Mouse (Mus musculus) kidney, embryonic 15.5 days (tissue): ENCODE measurements around the gene Iqcc. TPM values are rescaled to one million over a fixed set of nuclear protein-coding genes. Genes with fewer than 3 reads are reported as not detected.
A peak's percentile ranks its signal among the peaks of the same experiment; 100 is the strongest.

Experiments
- ATAC-seq: fragments of 200-750 bp; cut with Nextera tagmentation; replicated peaks from 2 replicates; pipeline ENCODE4 v1.8.0; 2017; ENCODE audit warnings: moderate TSS enrichment; ENCODE audit not compliant: low FRiP score
- H3K27ac ChIP-seq: fragments of 300-500 bp; sonication (generic); 2 replicates; pipeline ENCODE4 v1.5.1; 2015; ENCODE audit warnings: mild to moderate bottlenecking, inconsistent platforms
- H3K27me3 ChIP-seq: fragments of 300-500 bp; sonication (generic); 2 replicates; pipeline ENCODE4 v1.6.1; 2015; ENCODE audit warnings: inconsistent platforms
- H3K36me3 ChIP-seq: fragments of 300-500 bp; sonication (generic); 2 replicates; pipeline ENCODE4 v1.6.1; 2015; ENCODE audit warnings: inconsistent platforms
- H3K4me1 ChIP-seq: fragments of 300-500 bp; sonication (generic); 2 replicates; pipeline ENCODE4 v1.6.1; 2015; ENCODE audit warnings: inconsistent platforms
- H3K4me2 ChIP-seq: fragments of 300-500 bp; sonication (generic); 2 replicates; pipeline ENCODE4 v1.6.1; 2015; ENCODE audit warnings: moderate library complexity, mild to moderate bottlenecking, inconsistent platforms
- H3K4me3 ChIP-seq: fragments of 300-500 bp; sonication (generic); replicated peaks from 2 replicates; pipeline ENCODE4 v1.5.1; 2015; ENCODE audit warnings: mild to moderate bottlenecking, inconsistent platforms
- H3K9ac ChIP-seq: fragments of 300-500 bp; sonication (generic); 2 replicates; pipeline ENCODE4 v1.6.1; 2015; ENCODE audit warnings: mild to moderate bottlenecking, inconsistent platforms
- H3K9me3 ChIP-seq: fragments of 300-500 bp; sonication (generic); replicated peaks from 2 replicates; pipeline ENCODE4 v1.6.1; 2016; ENCODE audit warnings: inconsistent platforms
- WGBS: fragments of 180-500 bp; shearing (Covaris S2); methylation state at CpG from one replicate; pipeline ENCODE4 v1.1.7; 2015; ENCODE audit warnings: mixed read lengths; 5-methylcytosine and 5-hydroxymethylcytosine counted together
- polyA plus RNA-seq: library from polyadenylated mRNA; unstranded; fragments of >200 nt; fragmentation: Nextera tagmentation; extraction: Ambion mirVana; gene quantifications from 2 replicates; pipeline ENCODE4 v1.2.1, GENCODE M21; 2015

The Iqcc gene
- polyA plus RNA-seq, 1 experiment from 2014 or later: 29.4 TPM

GRCm38 (mm10) chr4:129633852-129634251 is 15.0 kb upstream of the Iqcc start:
- H3K4me3 ChIP-seq: no peak overlapping the region
- WGBS: 96% methylated on average over 6 of the region's 6 CpGs
- H3K36me3 ChIP-seq: peaks cover 98% of the 10 kb centered on the region
- H3K27me3 ChIP-seq: no peaks in the 10 kb centered on the region
- H3K9ac ChIP-seq: no peak overlapping the region
- H3K9me3 ChIP-seq: no peaks in the 10 kb centered on the region
- ATAC-seq: no peak
- no peak overlapping the region for H3K4me2 ChIP-seq
- H3K4me1 ChIP-seq: peaks cover 15% of the 10 kb centered on the region
- no peak overlapping the region for H3K27ac ChIP-seq

- Histone ChIP-seq H3K4me1 (peaks cover 5% of the 10 kb centered on the region; the same call in 1 of the 2 replicates), H3K4me2 (no peak overlapping the region), H3K36me3 (peaks cover 100% of the 10 kb centered on the region), H3K27ac (no peak overlapping the region), H3K9me3 (no peaks in the 10 kb centered on the region), H3K27me3 (no peaks in the 10 kb centered on the region), H3K9ac (no peak overlapping the region), H3K4me3 (no peak overlapping the region)
- 89% methylated on average over 12 of the region's 12 CpGs for WGBS
- no peak for ATAC-seq
Observed at GRCm38 (mm10) chr4:129631867-129632266, 13.0 kb upstream of the Iqcc start.

GRCm38 (mm10) chr4:129630944-129631343 is 12.0 kb upstream of the Iqcc start:
- Histone ChIP-seq H3K9me3 (no peaks in the 10 kb centered on the region), H3K4me1 (peaks cover 9% of the 10 kb centered on the region; the same call in 1 of the 2 replicates), H3K27me3 (no peaks in the 10 kb centered on the region), H3K9ac (no peak overlapping the region), H3K27ac (no peak overlapping the region), H3K4me2 (no peak overlapping the region), H3K4me3 (no peak overlapping the region), H3K36me3 (peaks cover 99% of the 10 kb centered on the region)
- WGBS: 72% methylated on average over 4 of the region's 4 CpGs
- no peak for ATAC-seq

- H3K4me2 ChIP-seq: no peak overlapping the region
- H3K27me3 ChIP-seq: no peaks in the 10 kb centered on the region
- H3K9ac ChIP-seq: no peak overlapping the region
- 77% methylated on average over 6 of the region's 6 CpGs for WGBS
- H3K36me3 ChIP-seq: peaks cover 56% of the 10 kb centered on the region
- ATAC-seq: no peak
- peaks cover 32% of the 10 kb centered on the region for H3K4me1 ChIP-seq
- H3K4me3 ChIP-seq: no peak overlapping the region
- H3K9me3 ChIP-seq: no peaks in the 10 kb centered on the region
- H3K27ac ChIP-seq: no peak overlapping the region
Observed at GRCm38 (mm10) chr4:129626035-129626434, 7.1 kb upstream of the Iqcc start.

- Histone ChIP-seq H3K27ac (peak overlapping the region; percentile 93), H3K9ac (no peak overlapping the region), H3K36me3 (peaks cover 51% of the 10 kb centered on the region), H3K4me3 (no peak overlapping the region), H3K4me1 (peaks cover 35% of the 10 kb centered on the region), H3K9me3 (no peaks in the 10 kb centered on the region), H3K4me2 (peak overlapping the region; percentile 81), H3K27me3 (no peaks in the 10 kb centered on the region)
- 47% methylated on average over 4 of the region's 4 CpGs for WGBS
- no peak for ATAC-seq
Observed at GRCm38 (mm10) chr4:129625496-129625895, 6.6 kb upstream of the Iqcc start.

GRCm38 (mm10) chr4:129625029-129625370 is 6.1 kb upstream of the Iqcc start:
- ATAC-seq: peak; percentile 20; the same call in 1 of the 2 replicates

GRCm38 (mm10) chr4:129624281-129625028 is 5.6 kb upstream of the Iqcc start:
- H3K4me2 ChIP-seq: peak overlapping the region; percentile 81
- peak overlapping the region; percentile 93 for H3K27ac ChIP-seq
- H3K9ac ChIP-seq: peak overlapping the region; percentile 76
- H3K27me3 ChIP-seq: no peaks in the 10 kb centered on the region
- peak; percentile 92 for ATAC-seq
- peaks cover 35% of the 10 kb centered on the region for H3K4me1 ChIP-seq
- H3K36me3 ChIP-seq: peaks cover 40% of the 10 kb centered on the region
- H3K9me3 ChIP-seq: no peaks in the 10 kb centered on the region
- WGBS: under 1% methylated on average over 18 of the region's 18 CpGs
- H3K4me3 ChIP-seq: peak overlapping the region; percentile 73

More at GRCm38 (mm10) chr4:129625029-129625370, 6.1 kb upstream of the Iqcc start:
- WGBS: 0% methylated on average over 6 of the region's 6 CpGs
- Histone ChIP-seq H3K9ac (peak overlapping the region; percentile 54), H3K27me3 (no peaks in the 10 kb centered on the region), H3K4me2 (peak overlapping the region; percentile 81), H3K4me3 (peak overlapping the region; percentile 73), H3K9me3 (no peaks in the 10 kb centered on the region), H3K4me1 (peaks cover 35% of the 10 kb centered on the region), H3K36me3 (peaks cover 46% of the 10 kb centered on the region), H3K27ac (peak overlapping the region; percentile 93)

GRCm38 (mm10) chr4:129623681-129624091 is 4.8 kb upstream of the Iqcc start, which contains the start of gene Ccdc28b:
Ccdc28b (minus strand) TSS chr4:129623947.
- H3K4me3 ChIP-seq: peak within 1 kb of the TSS; percentile 73
- WGBS: 0% methylated on average over 10 of the region's 10 CpGs
- ATAC-seq: peak; percentile 9; the same call in 1 of the 2 replicates
- H3K9me3 ChIP-seq: no peaks in the 10 kb centered on the region
- H3K4me2 ChIP-seq: peak within 1 kb of the TSS; percentile 81
- peaks cover 39% of the 10 kb centered on the region for H3K4me1 ChIP-seq
- peak within 1 kb of the TSS; percentile 76 for H3K9ac ChIP-seq
- peaks cover 33% of the 10 kb centered on the region for H3K36me3 ChIP-seq
- H3K27ac ChIP-seq: peak within 1 kb of the TSS; percentile 93
- no peaks in the 10 kb centered on the region for H3K27me3 ChIP-seq

GRCm38 (mm10) chr4:129622803-129623535 is 4.1 kb upstream of the Iqcc start:
- Histone ChIP-seq H3K9me3 (no peaks in the 10 kb centered on the region), H3K27ac (peak overlapping the region; percentile 93), H3K9ac (peak overlapping the region; percentile 76), H3K4me2 (peak overlapping the region; percentile 81), H3K4me1 (peaks cover 46% of the 10 kb centered on the region), H3K36me3 (peaks cover 26% of the 10 kb centered on the region), H3K27me3 (no peaks in the 10 kb centered on the region), H3K4me3 (peak overlapping the region; percentile 73)
- ATAC-seq: no peak
- WGBS: 19% methylated on average over 8 of the region's 8 CpGs

- Histone ChIP-seq H3K9me3 (no peaks in the 10 kb centered on the region), H3K9ac (peak overlapping the region; percentile 76), H3K27ac (peak overlapping the region; percentile 51), H3K4me1 (peaks cover 53% of the 10 kb centered on the region), H3K4me3 (peak overlapping the region; percentile 73), H3K4me2 (peak overlapping the region; percentile 81), H3K36me3 (peaks cover 22% of the 10 kb centered on the region), H3K27me3 (no peaks in the 10 kb centered on the region)
- no peak for ATAC-seq
- 75% methylated on average over 11 of the region's 11 CpGs for WGBS
Observed at GRCm38 (mm10) chr4:129622120-129622802, 3.4 kb upstream of the Iqcc start.

GRCm38 (mm10) chr4:129621283-129621841 is 2.5 kb upstream of the Iqcc start:
- H3K4me3 ChIP-seq: 0 out of 2 replicates have a peak overlapping the region, but pooled peaks have one; percentile 3
- H3K27me3 ChIP-seq: no peaks in the 10 kb centered on the region
- ATAC-seq: no peak
- peaks cover 56% of the 10 kb centered on the region for H3K4me1 ChIP-seq
- WGBS: 71% methylated on average over 8 of the region's 8 CpGs
- H3K9me3 ChIP-seq: no peaks in the 10 kb centered on the region
- H3K4me2 ChIP-seq: 0 out of 2 replicates have a peak overlapping the region, but pooled peaks have one; percentile 11
- peaks cover 22% of the 10 kb centered on the region for H3K36me3 ChIP-seq
- peak overlapping the region; percentile 57 for H3K27ac ChIP-seq
- H3K9ac ChIP-seq: no peak overlapping the region
